Mouse (Mus musculus) erythroblast, adult 5-6 weeks (primary cell): ENCODE data around the gene Igsf6. TPM values are rescaled to one million over a fixed set of nuclear protein-coding genes. Genes with fewer than 3 reads are reported as not detected.

Source experiments
- total RNA-seq, 2 experiments: library from RNA; stranded (forward) in 1 of 2; stranded (reverse) in 1 of 2; fragments of 150-400 nt in 1 of 2; fragments of 200-764, 138-1000 nt in 1 of 2; gene quantifications; 2 replicates each; pipeline versions ENCODE4 v1.2.3 to v1.2.4; 2015 to 2017; ENCODE audit warnings: low replicate concordance in 2 of 2

Gene Igsf6
- total RNA-seq, 2 experiments from 2014 or later, result 89.2 to 177 TPM

Other genes with a start within 250 kb of the Igsf6 start
- 12.3 and 24.0 TPM in 2 replicates for gene Eef2k, start 231.7 kb downstream of the Igsf6 start, total RNA-seq (2015; ENCODE audit: low replicate concordance)
- 77.4 and 97.0 TPM in 2 replicates for gene Eef2k, start 231.7 kb downstream of the Igsf6 start, total RNA-seq (2017; ENCODE audit: low replicate concordance)
- 3.1 and 3.3 TPM in 2 replicates for gene Polr3e, start 156.8 kb downstream of the Igsf6 start, total RNA-seq (2015; ENCODE audit: low replicate concordance)
- 1.5 and 6.2 TPM in 2 replicates for gene Polr3e, start 156.8 kb downstream of the Igsf6 start, total RNA-seq (2017; ENCODE audit: low replicate concordance)
- gene Cdr2, start 92.3 kb downstream of the Igsf6 start, total RNA-seq (2015; ENCODE audit: low replicate concordance), result 501 and 553 TPM in 2 replicates
- gene Cdr2, start 92.3 kb downstream of the Igsf6 start, total RNA-seq (2017; ENCODE audit: low replicate concordance), result 1,057 and 1,255 TPM in 2 replicates
- not detected in 2 replicates for gene Mfsd13b, start 92.1 kb downstream of the Igsf6 start, total RNA-seq (2015; ENCODE audit: low replicate concordance)
- 0.26 TPM in 1 of 2 replicates, not detected in the other for gene Mfsd13b, start 92.1 kb downstream of the Igsf6 start, total RNA-seq (2017; ENCODE audit: low replicate concordance)
- 29.2 and 54.1 TPM in 2 replicates for gene Mettl9, start 40.1 kb downstream of the Igsf6 start, total RNA-seq (2015; ENCODE audit: low replicate concordance)
- 38.6 and 72.2 TPM in 2 replicates for gene Mettl9, start 40.1 kb downstream of the Igsf6 start, total RNA-seq (2017; ENCODE audit: low replicate concordance)
- gene Otoa, start 7.1 kb upstream of the Igsf6 start, total RNA-seq (2015; ENCODE audit: low replicate concordance), result not detected in 2 replicates
- not detected in 2 replicates for gene Otoa, start 7.1 kb upstream of the Igsf6 start, total RNA-seq (2017; ENCODE audit: low replicate concordance)